Mouse (Mus musculus): ENCODE results near the gene Morn4. TPM values are rescaled to one million over a fixed set of nuclear protein-coding genes. Genes with fewer than 3 reads are reported as not detected.

Gene Morn4
- polyA plus RNA-seq, 1 experiment = 1.4 TPM

- Histone ChIP-seq H3K4me1 (ENCODE audit: control insufficient read depth, insufficient read depth, low read length) (no peaks in the 10 kb centered on the region; the same call in 1 of the 2 replicates), H3K27ac (ENCODE audit: control insufficient read depth, insufficient read depth, low read depth, low read length, poor library complexity) (no peak overlapping the region), H3K4me3 (replicated peaks; ENCODE audit: control insufficient read depth, low read depth, low read length) (no peak overlapping the region)
- WGBS = 69% methylated on average over 11 of the region's 11 CpGs
- TF ChIP-seq CTCF (IDR thresholded peaks at IDR 0.05; ENCODE audit: control insufficient read depth, insufficient read depth, low read length) (no peak), POLR2A (IDR thresholded peaks at IDR 0.05; ENCODE audit: borderline replicate concordance, control insufficient read depth, low read depth, low read length) (no peak)
These were observed 17.5 kb downstream of the Morn4 start for GRCm38 (mm10) chr19:42068441-42069240.

DNA sequence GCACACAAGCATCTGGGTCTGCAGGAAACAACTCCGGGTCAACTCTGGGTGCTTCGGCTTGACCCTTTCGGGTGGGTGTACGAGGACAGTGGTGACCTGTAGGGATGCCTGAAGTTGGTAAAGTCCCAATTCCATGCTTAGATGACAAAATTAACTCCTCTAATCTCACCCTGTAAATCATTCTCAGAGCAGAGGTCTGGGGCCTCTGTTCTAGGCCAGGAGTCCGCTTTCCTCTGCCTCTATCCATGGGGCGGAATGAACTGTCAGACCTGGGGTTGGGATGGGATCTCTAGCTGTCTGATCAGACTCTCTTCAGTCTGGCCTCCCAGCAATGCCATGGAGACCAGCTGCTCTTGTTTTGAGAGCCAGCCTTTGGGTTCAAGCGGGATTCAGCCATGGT, 24.7 kb downstream of the Morn4 start:
- WGBS = 84% methylated on average over 7 of the region's 7 CpGs
- no peaks in the 10 kb centered on the region for H3K4me1 ChIP-seq (ENCODE audit: control insufficient read depth, insufficient read depth, low read length)
- no peak for TF ChIP-seq POLR2A (IDR thresholded peaks at IDR 0.05; ENCODE audit: borderline replicate concordance, control insufficient read depth, low read depth, low read length)
- TF ChIP-seq CTCF (IDR thresholded peaks at IDR 0.05; ENCODE audit: control insufficient read depth, insufficient read depth, low read length) = no peak
- no peak overlapping the region for H3K4me3 ChIP-seq (replicated peaks; ENCODE audit: control insufficient read depth, low read depth, low read length)
- H3K27ac ChIP-seq (ENCODE audit: control insufficient read depth, insufficient read depth, low read depth, low read length, poor library complexity) = no peak overlapping the region

DNA sequence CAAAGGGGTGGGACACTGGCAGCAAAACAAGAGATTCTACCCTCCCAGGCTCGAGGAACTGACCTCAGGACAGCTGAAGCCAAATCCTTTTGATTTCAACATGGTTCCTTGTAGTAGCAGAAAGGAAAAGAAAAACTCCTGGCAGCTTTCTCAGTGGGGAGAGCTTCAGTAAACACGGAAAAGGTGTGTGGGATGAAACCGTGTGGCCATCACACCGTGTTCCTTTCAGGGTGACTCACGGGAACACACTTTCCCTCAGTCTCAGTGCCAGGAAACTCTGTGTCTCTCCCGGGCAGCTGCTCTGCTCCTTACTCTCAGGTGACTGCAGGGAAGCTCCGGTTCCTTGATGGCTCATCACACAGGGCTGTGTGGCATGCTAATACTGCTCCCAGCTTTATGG, 27.7 kb downstream of the Morn4 start:
- H3K4me1 ChIP-seq (ENCODE audit: control insufficient read depth, insufficient read depth, low read length) = no peaks in the 10 kb centered on the region
- H3K4me3 ChIP-seq (replicated peaks; ENCODE audit: control insufficient read depth, low read depth, low read length) = no peak overlapping the region
- WGBS = 61% methylated on average over 7 of the region's 7 CpGs
- H3K27ac ChIP-seq (ENCODE audit: control insufficient read depth, insufficient read depth, low read depth, low read length, poor library complexity) = no peak overlapping the region
- TF ChIP-seq CTCF (IDR thresholded peaks at IDR 0.05; ENCODE audit: control insufficient read depth, insufficient read depth, low read length) = no peak

DNA sequence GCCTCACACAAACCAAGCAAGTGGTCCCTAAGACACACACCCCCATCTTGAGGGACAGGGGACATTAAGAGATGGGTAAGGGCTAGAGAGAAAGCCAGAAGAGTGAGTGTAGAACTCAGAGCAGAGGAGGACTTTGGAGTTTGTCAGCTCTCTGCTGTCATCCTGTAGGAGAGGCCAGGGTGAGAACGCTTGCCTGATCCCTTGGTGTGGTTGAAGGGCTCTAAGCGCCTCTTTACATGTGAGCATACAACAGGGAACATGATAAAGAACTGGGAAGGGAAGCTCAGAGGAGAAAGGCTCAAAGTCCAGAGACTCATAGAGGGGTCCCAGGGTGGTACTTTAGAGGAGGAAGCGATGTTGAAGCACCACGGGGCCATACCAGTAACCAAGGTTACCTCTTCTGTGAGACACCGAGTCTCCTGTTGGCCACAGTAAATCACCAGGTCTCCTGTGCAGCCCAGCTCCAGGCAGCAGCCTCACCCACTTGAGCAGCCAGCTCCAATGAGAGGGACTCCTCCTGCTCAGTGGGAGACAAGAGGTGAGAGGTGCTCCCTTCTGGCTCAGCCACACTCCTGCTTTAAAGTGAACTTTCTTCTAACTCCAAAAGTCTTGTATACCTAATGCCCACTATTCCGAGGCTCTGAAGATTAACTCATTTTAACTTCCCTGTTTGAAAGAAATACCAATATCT, 29.3 kb downstream of the Morn4 start:
- TF ChIP-seq POLR2A (IDR thresholded peaks at IDR 0.05; ENCODE audit: borderline replicate concordance, control insufficient read depth, low read depth, low read length) = no peak
- no peak for TF ChIP-seq CTCF (IDR thresholded peaks at IDR 0.05; ENCODE audit: control insufficient read depth, insufficient read depth, low read length)
- H3K4me3 ChIP-seq (replicated peaks; ENCODE audit: control insufficient read depth, low read depth, low read length) = no peak overlapping the region
- no peak overlapping the region for H3K27ac ChIP-seq (ENCODE audit: control insufficient read depth, insufficient read depth, low read depth, low read length, poor library complexity)
- H3K4me1 ChIP-seq (ENCODE audit: control insufficient read depth, insufficient read depth, low read length) = no peaks in the 10 kb centered on the region
- 72% methylated on average over 6 of the region's 6 CpGs for WGBS

- Histone ChIP-seq H3K27ac (ENCODE audit: control insufficient read depth, insufficient read depth, low read depth, low read length, poor library complexity) (no peak overlapping the region), H3K4me1 (ENCODE audit: control insufficient read depth, insufficient read depth, low read length) (no peaks in the 10 kb centered on the region), H3K4me3 (replicated peaks; ENCODE audit: control insufficient read depth, low read depth, low read length) (no peak overlapping the region)
- 79% methylated on average over 2 of the region's 2 CpGs for WGBS
- no peak for TF ChIP-seq POLR2A (IDR thresholded peaks at IDR 0.05; ENCODE audit: borderline replicate concordance, control insufficient read depth, low read depth, low read length)
- TF ChIP-seq CTCF (IDR thresholded peaks at IDR 0.05; ENCODE audit: control insufficient read depth, insufficient read depth, low read length) = no peak
These were observed 30.3 kb downstream of the Morn4 start for GRCm38 (mm10) chr19:42055881-42056280.

GRCm38 (mm10) chr19:42054255-42054654, 31.9 kb downstream of the Morn4 start:
- 51% methylated on average over 6 of the region's 6 CpGs for WGBS
- Histone ChIP-seq H3K27ac (ENCODE audit: control insufficient read depth, insufficient read depth, low read depth, low read length, poor library complexity) (no peak overlapping the region), H3K4me3 (replicated peaks; ENCODE audit: control insufficient read depth, low read depth, low read length) (no peak overlapping the region), H3K4me1 (ENCODE audit: control insufficient read depth, insufficient read depth, low read length) (no peaks in the 10 kb centered on the region)
- TF ChIP-seq CTCF (IDR thresholded peaks at IDR 0.05; ENCODE audit: control insufficient read depth, insufficient read depth, low read length) (no peak), POLR2A (IDR thresholded peaks at IDR 0.05; ENCODE audit: borderline replicate concordance, control insufficient read depth, low read depth, low read length) (no peak)

GRCm38 (mm10) chr19:42051948-42052347, 34.2 kb downstream of the Morn4 start, which contains the start of gene 4933411K16Rik:
4933411K16Rik (plus strand) TSS chr19:42052248.
- H3K4me3 ChIP-seq (replicated peaks; ENCODE audit: control insufficient read depth, low read depth, low read length) = no peak within 1 kb of the TSS
- no peaks in the 10 kb centered on the region for H3K4me1 ChIP-seq (ENCODE audit: control insufficient read depth, insufficient read depth, low read length)
- TF ChIP-seq CTCF (IDR thresholded peaks at IDR 0.05; ENCODE audit: control insufficient read depth, insufficient read depth, low read length) (no peak), POLR2A (IDR thresholded peaks at IDR 0.05; ENCODE audit: borderline replicate concordance, control insufficient read depth, low read depth, low read length) (no peak)
- 82% methylated on average over 4 of the region's 4 CpGs for WGBS
- no peak within 1 kb of the TSS for H3K27ac ChIP-seq (ENCODE audit: control insufficient read depth, insufficient read depth, low read depth, low read length, poor library complexity)

DNA sequence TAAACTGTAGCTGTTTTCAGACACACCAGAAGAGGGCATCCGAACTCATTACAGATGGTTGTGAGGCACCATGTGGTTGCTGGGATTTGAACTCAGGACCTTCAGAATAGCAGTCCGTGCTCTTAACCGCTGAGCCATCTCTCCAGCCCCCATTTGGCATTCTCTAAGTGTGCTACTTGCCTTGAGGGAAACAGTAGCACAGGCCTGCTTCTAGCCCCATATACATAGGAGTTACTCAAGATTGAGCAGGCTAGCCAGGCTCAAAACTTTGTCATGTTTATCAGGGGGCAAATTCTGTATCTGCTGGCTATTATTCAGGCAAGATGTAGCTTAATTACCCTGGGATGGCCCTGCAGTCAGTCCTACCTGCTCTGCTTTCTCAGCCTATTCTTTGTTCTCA, 34.8 kb downstream of the Morn4 start:
- no peak overlapping the region for H3K27ac ChIP-seq (ENCODE audit: control insufficient read depth, insufficient read depth, low read depth, low read length, poor library complexity)
- H3K4me1 ChIP-seq (ENCODE audit: control insufficient read depth, insufficient read depth, low read length) = no peaks in the 10 kb centered on the region
- H3K4me3 ChIP-seq (replicated peaks; ENCODE audit: control insufficient read depth, low read depth, low read length) = no peak overlapping the region
- 83% methylated on average over 3 of the region's 3 CpGs for WGBS
- TF ChIP-seq POLR2A (IDR thresholded peaks at IDR 0.05; ENCODE audit: borderline replicate concordance, control insufficient read depth, low read depth, low read length) = no peak
- TF ChIP-seq CTCF (IDR thresholded peaks at IDR 0.05; ENCODE audit: control insufficient read depth, insufficient read depth, low read length) = no peak
